Mouse (Mus musculus): ENCODE measurements around the gene Klf12.

- no peak for TF ChIP-seq POLR2A (IDR thresholded peaks at IDR 0.05; ENCODE audit: borderline replicate concordance, extremely low read depth, insufficient read depth, insufficient read length, poor library complexity, severe bottlenecking)
- no peak for TF ChIP-seq CTCF (IDR thresholded peaks at IDR 0.05; ENCODE audit: borderline replicate concordance, extremely low read depth, insufficient read depth, insufficient read length)
Measured at GRCm38 (mm10) chr14:100281734-100282133, 2.7 kb downstream of the Klf12 start.
